Mouse (Mus musculus): ENCODE measurements around the gene Dgat2l6.

Gene Dgat2l6

DNA sequence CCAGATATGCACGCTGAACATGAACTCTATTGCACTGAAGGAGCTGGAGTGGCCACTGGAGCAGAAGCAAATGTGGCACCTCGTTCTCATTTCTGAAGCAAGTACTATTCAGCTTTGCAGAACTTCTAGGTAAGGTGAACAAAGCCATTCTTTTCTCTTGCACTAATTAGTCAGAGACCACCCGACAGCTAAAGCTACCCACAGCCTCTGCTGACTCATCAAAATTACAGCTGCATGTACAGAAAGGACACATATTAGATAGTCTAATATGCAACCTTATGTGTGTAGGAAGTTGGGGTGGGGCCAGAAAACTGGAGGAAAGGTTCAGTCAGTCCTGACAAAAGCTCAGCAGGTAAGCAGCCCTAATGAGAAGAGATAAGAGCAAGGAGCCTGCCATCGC lies at the start of gene Dgat2l6:
Dgat2l6 (plus strand) TSS at position 368 of the 400 bp plus-strand sequence.
- DNase-seq (ENCODE audit: low spot score), result no peak

DNA sequence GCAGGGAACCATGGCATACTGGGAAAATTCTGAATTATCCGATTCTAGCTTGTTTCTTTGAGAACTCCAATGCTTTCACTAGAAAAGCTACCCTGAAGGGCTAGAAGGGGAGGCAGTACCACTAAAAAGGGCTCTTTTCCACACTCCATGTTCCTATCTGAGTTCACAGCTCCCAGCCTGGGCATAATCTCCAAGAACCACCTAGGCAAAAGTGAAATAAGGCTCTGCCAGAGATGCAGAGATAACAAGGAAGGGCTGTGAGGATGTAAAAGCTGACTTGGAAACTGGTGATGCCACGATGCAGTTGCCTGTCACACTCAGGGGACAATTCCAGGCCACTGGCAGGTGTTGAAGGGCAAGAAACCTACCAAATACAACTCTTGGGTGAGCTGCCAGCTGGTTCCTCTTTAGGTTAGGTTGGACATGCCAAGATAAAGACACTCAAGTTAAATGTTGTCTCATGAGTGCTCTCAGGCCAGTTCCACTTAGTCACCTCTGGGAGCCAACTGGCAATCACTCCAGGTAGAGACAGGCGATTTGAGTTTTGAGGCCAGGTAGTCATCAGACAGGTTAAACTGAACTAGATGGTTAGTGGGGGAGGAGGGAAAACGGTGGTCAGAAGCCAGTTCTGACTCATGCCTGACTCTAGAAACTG lies 48.9 kb upstream of the Dgat2l6 start:
- no peak for DNase-seq (ENCODE audit: low spot score)

DNA sequence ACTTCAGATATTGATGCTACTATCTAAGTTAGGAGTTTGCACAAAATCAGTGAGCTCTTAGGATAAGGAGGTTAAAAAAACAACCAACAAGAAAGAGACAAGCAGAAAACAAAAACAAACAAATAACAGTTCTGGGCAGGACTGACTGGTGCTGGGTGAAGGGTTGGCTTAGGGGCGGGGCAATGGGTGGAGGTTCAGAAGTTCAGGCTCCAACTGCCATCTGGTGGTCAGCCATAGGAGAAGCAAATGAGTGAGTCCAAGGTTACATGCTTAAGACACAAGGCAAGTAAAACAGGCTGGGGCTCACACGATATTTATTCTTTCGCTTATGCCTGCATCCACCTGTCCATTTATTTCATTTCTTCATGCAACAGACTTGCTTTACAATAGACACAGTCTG lies 44.3 kb upstream of the Dgat2l6 start:
- peak; percentile 57 for DNase-seq (ENCODE audit: low spot score)

DNA sequence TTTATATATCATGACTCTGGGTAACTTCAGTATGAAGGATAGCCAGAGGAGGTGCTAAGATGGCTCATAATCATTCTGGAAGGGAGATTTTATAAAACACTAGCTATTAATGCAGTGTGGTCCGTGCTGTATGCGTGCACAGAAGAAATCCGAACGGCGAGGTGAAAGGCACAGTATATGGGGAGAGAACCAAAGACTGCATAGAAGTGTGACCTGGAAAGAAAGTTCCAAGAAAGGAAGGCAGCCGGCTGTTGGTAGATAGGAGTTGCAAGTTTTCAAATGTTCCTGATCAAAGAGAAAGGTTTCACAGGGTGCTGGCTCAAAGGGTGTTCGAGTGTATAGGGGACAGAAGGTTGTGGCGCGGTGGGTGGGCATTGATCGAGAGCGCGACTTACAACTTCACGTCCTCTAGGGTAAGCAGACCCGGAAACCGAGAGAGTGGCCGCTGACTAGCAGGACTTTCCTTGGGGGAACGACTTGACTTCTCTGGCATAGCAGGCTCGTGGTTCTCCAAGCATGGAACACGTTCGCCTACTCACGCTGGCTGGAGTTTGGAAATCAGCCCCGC lies 31.1 kb upstream of the Dgat2l6 start:
- no peak for DNase-seq (ENCODE audit: low spot score)

DNA sequence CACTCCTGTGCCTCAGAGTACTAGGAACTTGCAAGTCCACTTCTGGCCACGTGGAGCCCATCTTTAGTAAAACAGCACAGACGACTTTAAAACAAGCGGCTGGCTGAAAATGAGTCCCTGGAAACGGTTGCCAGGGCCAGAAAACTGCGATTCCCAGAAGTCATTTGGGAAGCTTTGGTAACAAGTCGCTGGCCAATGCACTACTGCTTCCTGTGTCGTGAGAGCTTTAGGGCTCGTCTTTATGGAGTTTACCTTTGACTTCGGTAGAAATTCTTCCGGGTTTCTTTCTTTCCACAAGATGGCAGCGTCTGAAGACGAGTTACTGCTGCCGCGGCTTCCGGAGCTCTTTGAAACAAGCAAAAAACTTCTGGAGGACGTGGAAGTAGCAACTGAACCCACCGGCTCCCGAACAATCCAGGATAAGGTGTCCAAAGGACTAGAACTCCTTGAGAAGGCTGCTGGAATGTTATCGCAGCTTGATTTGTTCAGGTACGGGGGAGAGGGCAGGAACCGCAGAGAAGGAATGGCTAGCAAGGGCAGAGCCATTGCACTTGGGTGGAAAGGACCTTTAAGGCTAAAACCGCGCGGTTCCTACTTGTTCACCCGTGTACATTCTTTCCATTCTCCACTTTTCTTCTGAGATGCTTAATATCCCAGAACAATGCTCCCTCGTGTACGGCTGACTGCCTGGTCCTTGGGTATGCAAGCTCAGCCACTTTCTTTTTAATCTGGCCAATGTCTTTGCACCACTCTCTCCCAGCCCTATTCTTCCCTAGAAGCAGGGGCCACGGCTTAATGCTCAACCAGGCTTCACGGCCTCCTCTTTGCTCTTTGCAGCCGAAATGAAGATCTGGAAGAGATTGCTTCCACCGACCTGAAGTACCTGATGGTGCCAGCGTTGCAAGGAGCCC lies 30.3 kb upstream of the Dgat2l6 start, which contains the start of gene Igbp1:
Igbp1 (plus strand) TSS at position 224 of the 911 bp plus-strand sequence.
- DNase-seq (ENCODE audit: low spot score), result peak; percentile 69

DNA sequence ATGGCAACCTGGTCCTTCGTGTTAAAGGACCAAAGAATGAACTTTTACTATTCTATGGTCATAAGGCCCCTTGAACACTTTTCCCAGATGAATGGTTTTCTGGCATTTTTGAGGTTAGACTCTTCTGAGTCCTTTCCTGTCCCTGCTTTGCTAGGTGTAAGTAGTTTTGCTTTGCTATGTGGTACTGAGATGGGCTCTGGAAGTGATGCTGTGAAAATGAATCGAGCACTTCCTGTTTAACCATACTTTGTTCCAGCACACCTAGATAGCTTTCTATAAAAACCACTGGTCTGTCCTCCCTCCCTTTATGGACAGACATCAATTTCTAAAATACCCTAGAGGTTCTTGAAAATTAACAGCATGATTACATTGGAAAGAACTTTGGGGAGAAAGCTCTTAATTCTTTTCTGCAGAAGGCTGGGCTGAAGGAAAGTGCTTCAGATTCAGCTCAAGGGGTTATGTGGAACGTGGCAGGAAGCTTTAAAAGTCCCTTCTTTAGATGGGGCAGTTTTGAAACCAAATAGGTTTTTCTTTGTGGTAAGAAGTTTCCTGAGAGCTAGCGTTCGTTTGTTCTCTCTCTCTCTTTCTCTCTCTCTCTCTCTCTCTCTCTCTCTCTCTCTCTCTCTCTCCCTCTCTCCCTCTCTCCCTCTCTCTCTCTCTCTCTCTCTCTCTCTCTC lies 20.3 kb upstream of the Dgat2l6 start:
- no peak for DNase-seq (ENCODE audit: low spot score)

DNA sequence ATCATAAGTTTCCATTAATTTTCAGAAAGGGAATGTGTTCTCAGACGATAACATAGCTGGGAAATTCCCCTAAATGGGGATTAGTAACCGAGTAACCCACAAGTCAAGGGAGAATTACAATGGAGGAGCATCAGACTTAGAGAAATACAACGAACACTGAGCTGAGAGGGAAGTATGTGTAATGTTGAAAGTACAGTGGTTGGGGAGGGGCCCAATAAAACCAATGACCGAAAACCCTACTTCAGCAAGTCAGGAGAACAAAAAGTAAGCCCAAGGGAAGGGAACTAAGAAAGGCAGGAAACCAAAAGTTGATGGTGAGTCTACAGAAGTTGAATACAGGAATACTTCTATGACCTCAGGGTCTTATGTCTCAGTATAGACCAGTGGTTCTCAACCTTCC lies 16.5 kb upstream of the Dgat2l6 start:
- DNase-seq (ENCODE audit: low spot score), result no peak

DNA sequence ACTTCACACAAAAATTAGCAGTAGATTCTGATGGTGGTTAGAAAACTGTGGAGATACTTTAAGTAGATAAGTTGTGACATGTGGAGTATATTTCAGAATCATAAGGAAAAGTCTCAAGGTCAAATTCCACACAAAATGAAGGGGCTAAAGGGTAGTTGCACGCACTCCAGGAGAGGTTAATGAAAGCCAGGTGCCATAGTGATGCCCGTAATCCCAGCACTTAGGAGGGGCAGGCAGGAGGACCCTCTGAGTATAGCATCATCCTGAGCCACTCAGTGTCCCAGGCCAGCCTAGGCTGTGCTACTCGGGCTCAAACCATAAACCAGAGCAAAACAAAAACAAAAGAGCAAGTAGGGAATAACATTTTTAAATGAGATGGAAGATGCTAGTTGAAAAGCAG lies 14.7 kb upstream of the Dgat2l6 start:
- no peak for DNase-seq (ENCODE audit: low spot score)

DNA sequence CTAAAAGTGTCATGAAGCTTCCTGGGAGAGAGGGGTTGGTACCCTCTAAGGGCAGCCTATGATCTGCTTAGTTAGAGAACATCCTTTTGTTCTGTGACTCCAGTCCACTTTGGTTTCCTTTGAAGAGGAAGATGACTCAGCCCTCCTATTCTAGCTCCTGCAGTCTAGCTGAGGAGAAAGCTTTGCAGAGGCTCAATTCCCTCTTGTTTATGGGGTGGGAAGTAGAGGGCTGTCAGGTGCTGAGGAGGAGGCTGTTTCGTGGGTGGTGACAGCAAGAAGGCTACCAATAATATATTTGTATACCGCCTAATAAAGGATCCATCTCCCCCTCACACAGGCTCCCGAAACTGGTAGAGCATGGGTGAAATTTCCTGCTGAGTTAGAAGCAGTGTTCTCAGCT lies 8.0 kb upstream of the Dgat2l6 start:
- no peak for DNase-seq (ENCODE audit: low spot score)

DNA sequence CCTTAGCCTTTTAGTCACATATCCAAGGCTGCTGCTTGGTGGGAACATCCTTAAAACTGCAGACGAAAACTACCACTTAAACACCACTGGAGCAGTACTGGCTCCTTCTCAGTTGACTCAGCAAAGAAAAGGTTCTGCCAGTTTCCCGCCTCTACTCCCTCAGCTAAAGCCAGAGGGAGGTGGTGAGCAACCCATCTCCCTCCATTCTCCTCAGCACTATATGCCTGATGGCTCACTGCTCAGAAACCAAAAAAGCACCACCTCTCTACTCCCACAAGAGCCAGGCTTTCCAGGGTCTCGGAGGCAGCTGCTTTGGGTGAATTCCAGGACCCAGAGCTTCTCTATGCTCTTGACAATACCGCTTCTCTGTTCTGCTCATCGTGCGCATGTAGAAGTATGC lies 7.0 kb upstream of the Dgat2l6 start:
- DNase-seq (ENCODE audit: low spot score), result no peak

DNA sequence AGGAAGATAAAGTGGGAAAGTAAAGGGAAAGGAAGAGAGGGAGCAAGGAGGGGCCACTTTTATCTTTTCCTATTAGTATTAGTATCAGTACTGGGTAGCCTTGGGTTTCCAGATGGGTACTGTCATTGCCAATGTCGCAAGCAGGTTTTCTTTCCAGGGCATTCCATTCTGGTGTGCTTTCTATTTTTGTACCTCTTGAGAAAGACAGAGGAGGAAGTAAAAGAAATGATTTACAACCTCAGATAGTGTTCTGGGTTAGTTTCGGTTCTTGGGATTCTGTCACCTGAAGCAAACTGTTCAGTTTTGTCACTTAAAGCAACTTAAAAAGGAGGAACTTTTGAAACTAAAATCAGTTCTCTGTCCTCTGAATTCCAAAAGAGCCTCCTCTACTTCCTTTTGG lies 6.1 kb upstream of the Dgat2l6 start:
- DNase-seq (ENCODE audit: low spot score), result no peak

DNA sequence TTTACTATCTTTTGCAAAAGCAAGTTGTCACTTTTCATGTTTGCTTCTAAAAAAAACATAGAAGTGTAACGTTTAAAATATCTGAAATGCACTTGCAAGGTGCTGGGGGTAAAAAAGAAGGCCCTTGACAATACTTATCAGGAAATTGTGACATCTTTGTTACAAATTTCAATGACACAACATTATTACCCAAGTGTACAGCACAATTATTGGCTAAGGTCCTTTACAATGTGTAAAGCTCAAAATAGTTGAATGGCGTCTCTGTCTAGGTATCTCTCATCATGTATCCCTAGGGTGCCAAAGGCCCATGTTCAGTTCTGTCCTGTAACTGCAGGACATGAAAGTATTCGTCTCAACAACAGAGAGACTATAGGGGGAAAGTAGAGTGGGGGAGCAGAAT lies 31.4 kb downstream of the Dgat2l6 start:
- no peak for DNase-seq (ENCODE audit: low spot score)

DNA sequence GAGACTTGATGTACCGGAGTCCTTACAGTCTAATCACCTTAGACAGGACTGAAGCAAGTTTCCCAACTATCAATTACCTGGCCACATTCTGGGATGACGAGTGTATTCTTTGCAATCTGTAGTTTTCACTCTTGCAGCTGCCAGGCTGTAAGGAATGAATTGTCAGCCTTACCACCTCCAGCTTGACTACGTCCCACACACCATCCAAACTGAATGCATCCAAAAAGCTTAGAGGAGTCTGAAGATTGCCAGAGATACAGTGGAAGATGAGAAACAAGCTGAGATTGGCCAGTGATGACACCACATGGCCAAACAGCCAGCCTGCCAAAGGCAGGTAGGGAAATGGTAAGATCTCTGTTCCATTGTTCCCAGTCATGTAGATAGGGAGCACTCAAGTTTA lies 41.1 kb downstream of the Dgat2l6 start:
- no peak for DNase-seq (ENCODE audit: low spot score)

DNA sequence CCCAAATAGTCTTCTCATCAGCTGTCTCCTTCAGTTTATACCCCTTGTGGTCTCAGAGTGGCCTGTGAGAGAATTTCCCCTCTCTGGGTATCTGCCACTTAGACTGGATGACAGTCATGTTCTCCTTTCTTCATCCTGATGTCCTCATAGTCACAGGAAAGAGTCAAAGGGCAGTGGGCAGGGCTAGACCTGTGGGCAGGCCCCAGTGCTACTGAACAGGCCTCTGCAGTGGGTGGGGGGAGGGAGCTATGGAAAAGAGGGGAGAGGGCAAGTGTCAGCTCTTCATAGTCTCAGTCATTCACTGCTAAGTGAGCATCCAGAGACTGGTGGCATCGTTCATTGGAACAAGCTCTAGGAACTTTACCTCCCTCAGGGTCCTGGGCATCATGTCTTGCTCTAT lies 47.3 kb downstream of the Dgat2l6 start, which contains the start of gene Awat1:
Awat1 (plus strand) TSS at position 301 of the 400 bp plus-strand sequence.
- no peak for DNase-seq (ENCODE audit: low spot score)

DNA sequence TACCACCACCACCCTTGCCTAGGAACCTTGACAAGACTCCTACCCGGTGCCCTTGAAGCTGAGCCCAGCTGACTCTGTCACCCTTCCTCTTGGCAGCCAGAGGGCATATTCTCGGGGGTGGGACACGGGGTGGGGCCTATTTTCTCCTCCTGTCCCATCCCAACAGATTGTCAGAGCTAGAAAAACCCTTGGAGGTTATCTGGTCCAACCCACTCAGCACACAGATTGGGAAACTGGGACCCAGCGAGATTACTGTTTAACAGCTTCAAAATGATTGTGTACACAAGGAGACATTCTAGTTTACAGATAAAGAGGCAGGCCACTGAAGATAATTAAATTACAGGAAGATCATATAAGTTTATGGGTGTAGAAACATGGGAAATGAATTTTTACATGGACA lies 70.2 kb downstream of the Dgat2l6 start, which contains the start of gene P2ry4:
P2ry4 (minus strand) TSS at position 79 of the 400 bp plus-strand sequence.
- DNase-seq (ENCODE audit: low spot score), result no peak
